ENCODE assay signal across 21 mouse cellular contexts in genomic region chr9:67354356-67354755, GRCm38 (mm10).
"Had no signal": no experiment of that assay in that cellular context is flagged by ENCODE, and none has a peak within 500 bp of the region (broad histone marks: within the 10 kb centered on the region; RNA-seq: fewer than 3 reads in every experiment).

No protein-coding gene starts in this region.

- H3K4me3 ChIP-seq: kidney, embryonic 15.5 days; left cerebral cortex, adult 2 months; midbrain, embryonic 12.5 days; midbrain, embryonic 15.5 days; myocyte; neural tube, embryonic 13.5 days had no signal

- ATAC-seq: liver, postnatal 0 days; lung, postnatal 0 days; midbrain, embryonic 15.5 days had no signal

- H3K27ac ChIP-seq: kidney, embryonic 15.5 days; left cerebral cortex, adult 2 months; liver, embryonic 14.5 days; macrophage; midbrain, embryonic 12.5 days; midbrain, embryonic 15.5 days; neural tube, embryonic 13.5 days; stomach, postnatal 0 days had no signal

- H3K9ac ChIP-seq: kidney, embryonic 15.5 days; liver, embryonic 14.5 days; liver, postnatal 0 days; lung, embryonic 14.5 days; midbrain, embryonic 12.5 days; midbrain, embryonic 15.5 days; neural tube, embryonic 13.5 days had no signal

- H3K36me3 ChIP-seq: midbrain, embryonic 15.5 days had no signal

- DNase-seq: kidney, adult 11 months; kidney, adult 8-10 months; kidney, postnatal 10 days; kidney, postnatal 36 days; liver, postnatal 0 days; lung, embryonic 14.5 days; retina, postnatal 1 day; right cerebral cortex, postnatal 14 days; right cerebral cortex, postnatal 4 days; thymus, adult 2 months; thymus, postnatal 14 days had no signal

- H3K27me3 ChIP-seq: kidney, embryonic 15.5 days; midbrain, embryonic 12.5 days; midbrain, embryonic 15.5 days; neural tube, embryonic 13.5 days had no signal

- H3K4me2 ChIP-seq: kidney, embryonic 15.5 days; lung, embryonic 14.5 days; midbrain, embryonic 12.5 days; midbrain, embryonic 15.5 days; neural tube, embryonic 13.5 days had no signal

- H3K9me3 ChIP-seq: kidney, embryonic 15.5 days; midbrain, embryonic 15.5 days had no signal

- H3K4me1 ChIP-seq: kidney, embryonic 15.5 days; midbrain, embryonic 12.5 days; midbrain, embryonic 15.5 days; neural tube, embryonic 13.5 days had no signal
